Mouse (Mus musculus) stomach, postnatal 0 days (tissue): ENCODE measurements around the gene Crybb3.

Experiments used
- CTCF ChIP-seq: IDR thresholded peaks from 2 replicates; pipeline ENCODE4 v1.5.1; 2016; ENCODE audit warnings: antibody characterized with exemption, low read depth, mild to moderate bottlenecking, moderate library complexity
- EP300 ChIP-seq: optimal IDR thresholded peaks from 2 replicates; pipeline ENCODE3; 2016; ENCODE audit warnings: antibody characterized with exemption

DNA sequence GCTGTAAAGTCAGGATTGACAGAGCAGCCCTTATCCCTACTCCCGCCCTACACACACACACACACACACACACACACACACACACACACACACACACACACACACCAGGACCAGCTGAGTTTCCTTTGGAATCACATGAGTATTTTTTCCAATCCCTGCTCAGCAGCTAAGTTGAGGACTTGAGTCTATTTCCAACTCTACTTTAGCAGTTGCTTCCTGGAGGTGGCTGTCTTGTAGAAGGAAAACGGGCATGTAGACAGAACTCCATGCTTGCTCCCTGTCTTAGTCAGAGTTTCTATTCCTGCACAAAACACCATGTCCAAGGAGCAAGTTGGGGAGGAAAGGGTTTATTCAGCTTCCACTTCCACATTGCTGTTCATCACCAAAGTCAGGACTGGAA is 6.1 kb upstream of the Crybb3 start:
- TF ChIP-seq CTCF: no peak
- no peak for TF ChIP-seq EP300
